Mouse (Mus musculus): ENCODE data around the gene 5730522E02Rik. TPM values are rescaled to one million over a fixed set of nuclear protein-coding genes. Genes with fewer than 3 reads are reported as not detected.

5730522E02Rik gene
- polyA plus RNA-seq (2012; rRNA removed; ENCODE audit: low replicate concordance) = not detected in 2 replicates

GRCm38 (mm10) chr11:26210582-26211180, at the start of gene 5730522E02Rik:
Gene 5730522E02Rik, minus strand, starts transcription at chr11:26210763.

Other genes with a start within 250 kb of the 5730522E02Rik start
- 0.35 TPM in 1 of 2 replicates, not detected in the other for gene Fancl, start 175.4 kb upstream of the 5730522E02Rik start, polyA plus RNA-seq (2012; rRNA removed; ENCODE audit: low replicate concordance)

Data from duodenum, adult 2 months (tissue).